Mouse (Mus musculus) myocyte (in vitro differentiated cells): ENCODE measurements around the gene Aqp5. TPM values are rescaled to one million over a fixed set of nuclear protein-coding genes. Genes with fewer than 3 reads are reported as not detected.
A peak's percentile ranks its signal among the peaks of the same experiment; 100 is the strongest.

ENCODE experiments used
- H3K27me3 ChIP-seq: one replicate; pipeline ENCODE4 v1.6.1; 2011; ENCODE audit not compliant: control insufficient read depth, insufficient read depth, insufficient read length
- H3K36me3 ChIP-seq: one replicate; pipeline ENCODE4 v1.6.1; 2011; ENCODE audit not compliant: control insufficient read depth, insufficient read depth
- H3K4me2 ChIP-seq: one replicate; pipeline ENCODE4 v1.6.1; 2011; ENCODE audit warnings: low read depth, control low read depth
- H3K4me3 ChIP-seq: one replicate; pipeline ENCODE4 v1.5.1; 2011; ENCODE audit warnings: mild to moderate bottlenecking, control low read depth, moderate library complexity
- H3K79me2 ChIP-seq: one replicate; pipeline ENCODE4 v1.6.1; 2011; ENCODE audit not compliant: control insufficient read depth, insufficient read depth
- H3ac ChIP-seq: one replicate; pipeline ENCODE4 v1.6.1; 2011; ENCODE audit not compliant: control insufficient read depth, insufficient read length
- CEBPB ChIP-seq: IDR thresholded peaks from 2 replicates; pipeline ENCODE4 v1.6.1; 2011; ENCODE audit warnings: mild to moderate bottlenecking, moderate library complexity; ENCODE audit not compliant: poor library complexity, insufficient read depth, severe bottlenecking
- E2F4 ChIP-seq: IDR thresholded peaks from one replicate; pipeline ENCODE4 v1.6.1; 2011; ENCODE audit warnings: mild to moderate bottlenecking, control low read depth, moderate library complexity; ENCODE audit not compliant: insufficient read depth
- MAX ChIP-seq: IDR thresholded peaks from one replicate; pipeline ENCODE4 v1.6.1; 2011; ENCODE audit warnings: low read depth, mild to moderate bottlenecking, control low read depth
- MYOD1 ChIP-seq, 3 experiments: IDR thresholded peaks; one replicate each; pipeline ENCODE4 v1.6.1; 2011; ENCODE audit warnings: control low read depth in 2 of 3, low read depth in 2 of 3, mild to moderate bottlenecking in 2 of 3, moderate library complexity in 1 of 3; ENCODE audit not compliant: insufficient read length in 2 of 3, control insufficient read depth in 1 of 3
- MYOG ChIP-seq, 3 experiments: IDR thresholded peaks; one replicate each; pipeline ENCODE4 v1.6.1; 2011; ENCODE audit warnings: control low read depth in 2 of 3, low read depth in 2 of 3, mild to moderate bottlenecking in 2 of 3; ENCODE audit not compliant: insufficient read length in 2 of 3, control insufficient read depth in 1 of 3, insufficient read depth in 1 of 3
- POLR2A ChIP-seq: IDR thresholded peaks from one replicate; pipeline ENCODE4 v1.6.1; 2011; ENCODE audit warnings: low read depth, mild to moderate bottlenecking, control low read depth, moderate library complexity; ENCODE audit not compliant: insufficient read length
- POLR2AphosphoS2 ChIP-seq: IDR thresholded peaks from one replicate; pipeline ENCODE4 v1.6.1; 2011; ENCODE audit warnings: low read depth, control low read depth; ENCODE audit not compliant: insufficient read length
- REST ChIP-seq: IDR thresholded peaks from one replicate; pipeline ENCODE4 v1.6.1; 2011; ENCODE audit warnings: mild to moderate bottlenecking, control low read depth, moderate library complexity; ENCODE audit not compliant: insufficient read depth, insufficient read length
- SRF ChIP-seq: IDR thresholded peaks from one replicate; pipeline ENCODE4 v1.6.1; 2011; ENCODE audit warnings: low read depth; ENCODE audit not compliant: control insufficient read depth, insufficient read length
- TCF12 ChIP-seq: IDR thresholded peaks from one replicate; pipeline ENCODE4 v1.6.1; 2011; ENCODE audit warnings: mild to moderate bottlenecking, control low read depth; ENCODE audit not compliant: poor library complexity, insufficient read depth, severe bottlenecking
- TCF3 ChIP-seq: IDR thresholded peaks from one replicate; pipeline ENCODE4 v1.6.1; 2011; ENCODE audit warnings: low read depth, control low read depth; ENCODE audit not compliant: insufficient read length
- USF1 ChIP-seq: IDR thresholded peaks from one replicate; pipeline ENCODE4 v1.6.1; 2011; ENCODE audit warnings: low read depth, mild to moderate bottlenecking, control low read depth, moderate library complexity
- polyA plus RNA-seq: library from polyadenylated mRNA; unstranded; fragments of >200 nt; fragmentation: generic; extraction: Trizol; gene quantifications from one replicate; pipeline ENCODE4 v1.2.1, GENCODE M21; 2012; ENCODE audit warnings: missing spikeins

Aqp5 gene
- polyA plus RNA-seq, 1 experiment, result 109 TPM

DNA sequence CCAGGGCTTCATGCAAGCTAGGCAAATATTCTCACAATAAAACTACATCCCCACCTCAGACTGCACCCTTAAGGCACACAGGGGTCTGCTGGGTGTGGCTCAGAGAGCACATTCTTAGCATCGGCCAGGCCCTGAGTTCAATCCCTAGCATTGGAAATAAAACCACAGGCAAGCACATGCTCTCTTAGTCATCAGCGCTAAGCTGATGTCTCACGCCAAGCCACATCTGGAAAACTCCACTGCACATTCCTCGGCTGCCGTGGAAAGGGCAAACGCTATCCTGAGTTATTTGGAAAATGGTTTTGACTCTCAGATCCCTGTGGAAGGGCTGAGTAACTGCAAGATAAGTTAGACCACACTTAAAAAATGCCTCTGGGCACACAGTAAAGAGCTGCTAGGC, 36.8 kb upstream of the Aqp5 start:
- Histone ChIP-seq H3K4me3 (no peak overlapping the region), H3K36me3 (no peaks in the 10 kb centered on the region), H3ac (no peak overlapping the region), H3K27me3 (no peaks in the 10 kb centered on the region), H3K4me2 (peak overlapping the region; percentile 61), H3K79me2 (no peaks in the 10 kb centered on the region)
- TF ChIP-seq POLR2A (no peak), USF1 (peak; percentile 70), TCF3 (no peak), POLR2AphosphoS2 (no peak), E2F4 (no peak), MAX (peak; percentile 44), MYOD1 (IDR thresholded peaks at IDR 0.05; ENCODE audit: control insufficient read depth in 1 of 3, insufficient read length in 2 of 3, low read depth in 2 of 3) (peak in 2 of 3 experiments; percentile 21 to 52), REST (no peak), MYOG (IDR thresholded peaks at IDR 0.05; ENCODE audit: control insufficient read depth in 1 of 3, insufficient read depth in 1 of 3, insufficient read length in 2 of 3, low read depth in 2 of 3) (peak in 1 of 3 experiments; percentile 46), CEBPB (no peak), TCF12 (peak; percentile 55), SRF (no peak)

- Histone ChIP-seq H3K79me2 (no peaks in the 10 kb centered on the region), H3ac (no peak overlapping the region), H3K4me2 (no peak overlapping the region), H3K36me3 (no peaks in the 10 kb centered on the region), H3K27me3 (no peaks in the 10 kb centered on the region), H3K4me3 (no peak overlapping the region)
- TF ChIP-seq MYOG (IDR thresholded peaks at IDR 0.05; ENCODE audit: control insufficient read depth in 1 of 3, insufficient read depth in 1 of 3, insufficient read length in 2 of 3, low read depth in 2 of 3) (no peak), MYOD1 (IDR thresholded peaks at IDR 0.05; ENCODE audit: control insufficient read depth in 1 of 3, insufficient read length in 2 of 3, low read depth in 2 of 3) (no peak), USF1 (no peak), E2F4 (no peak), TCF3 (no peak), POLR2AphosphoS2 (no peak), MAX (no peak), REST (no peak), TCF12 (no peak), POLR2A (no peak), SRF (no peak), CEBPB (no peak)
Measured at GRCm38 (mm10) chr15:99558947-99559346, 31.6 kb upstream of the Aqp5 start.

DNA sequence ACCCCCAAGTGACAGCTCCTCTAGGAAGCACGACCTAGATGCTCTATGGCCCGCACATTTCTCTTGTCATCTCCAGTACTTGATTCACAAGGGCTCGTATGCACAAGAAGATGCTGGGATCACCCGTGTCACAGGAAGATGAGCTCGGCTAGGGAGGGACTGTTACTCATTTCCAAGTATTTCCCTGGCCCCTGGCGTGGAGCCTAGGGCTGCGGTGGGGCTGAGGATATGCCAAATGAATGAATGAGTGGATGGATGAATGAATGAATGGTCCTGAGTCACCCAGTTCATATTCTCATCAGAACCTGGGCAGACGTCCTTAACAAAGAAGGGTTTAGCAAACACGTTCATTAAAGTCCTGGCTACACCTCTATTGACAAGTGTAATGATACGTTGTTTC, 30.3 kb upstream of the Aqp5 start:
- no peak overlapping the region for H3ac ChIP-seq
- H3K79me2 ChIP-seq, result no peaks in the 10 kb centered on the region
- H3K4me3 ChIP-seq, result no peak overlapping the region
- no peaks in the 10 kb centered on the region for H3K27me3 ChIP-seq
- no peak overlapping the region for H3K4me2 ChIP-seq
- H3K36me3 ChIP-seq, result no peaks in the 10 kb centered on the region
- no peak for TF ChIP-seq TCF3
- TF ChIP-seq MAX, result no peak
- TF ChIP-seq USF1, result no peak
- TF ChIP-seq POLR2A, result no peak
- TF ChIP-seq MYOD1 (IDR thresholded peaks at IDR 0.05; ENCODE audit: control insufficient read depth in 1 of 3, insufficient read length in 2 of 3, low read depth in 2 of 3), result no peak
- TF ChIP-seq CEBPB, result no peak
- TF ChIP-seq REST, result no peak
- no peak for TF ChIP-seq SRF

- TF ChIP-seq MAX (no peak), E2F4 (no peak), TCF3 (no peak), TCF12 (no peak), SRF (no peak), USF1 (no peak), MYOG (IDR thresholded peaks at IDR 0.05; ENCODE audit: control insufficient read depth in 1 of 3, insufficient read depth in 1 of 3, insufficient read length in 2 of 3, low read depth in 2 of 3) (no peak), POLR2AphosphoS2 (no peak), MYOD1 (IDR thresholded peaks at IDR 0.05; ENCODE audit: control insufficient read depth in 1 of 3, insufficient read length in 2 of 3, low read depth in 2 of 3) (no peak)
- no peaks in the 10 kb centered on the region for H3K36me3 ChIP-seq
- H3ac ChIP-seq, result no peak overlapping the region
- no peaks in the 10 kb centered on the region for H3K27me3 ChIP-seq
- H3K4me2 ChIP-seq, result no peak overlapping the region
- no peak overlapping the region for H3K4me3 ChIP-seq
- H3K79me2 ChIP-seq, result no peaks in the 10 kb centered on the region
Measured at GRCm38 (mm10) chr15:99567371-99567770, 23.2 kb upstream of the Aqp5 start.

DNA sequence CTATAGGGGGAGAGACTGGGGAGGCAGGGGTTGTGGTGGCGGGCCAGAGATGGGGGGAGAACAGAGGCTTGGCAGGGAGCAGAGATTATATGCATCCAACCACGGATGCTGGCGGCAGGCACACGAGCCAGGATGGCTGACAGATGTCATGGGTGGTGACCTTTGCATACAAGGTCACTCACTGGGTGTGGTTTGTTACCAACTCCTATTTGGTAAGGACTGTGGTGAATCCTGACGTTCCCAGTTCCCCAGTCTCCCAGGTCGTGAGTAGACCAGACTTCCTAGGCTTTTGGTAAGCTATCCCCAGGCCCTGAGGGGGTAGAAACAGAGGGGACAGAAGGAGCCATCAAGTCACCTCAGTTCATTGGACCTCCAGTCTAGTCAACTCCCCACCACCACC, 21.9 kb upstream of the Aqp5 start:
- TF ChIP-seq MYOD1 (IDR thresholded peaks at IDR 0.05; ENCODE audit: control insufficient read depth in 1 of 3, insufficient read length in 2 of 3, low read depth in 2 of 3) (peak in 1 of 3 experiments; percentile 4), POLR2AphosphoS2 (no peak)
- Histone ChIP-seq H3K4me3 (no peak overlapping the region), H3K79me2 (no peaks in the 10 kb centered on the region), H3ac (no peak overlapping the region), H3K36me3 (no peaks in the 10 kb centered on the region), H3K27me3 (no peaks in the 10 kb centered on the region), H3K4me2 (no peak overlapping the region)
